Mouse (Mus musculus) adrenal gland, postnatal 10 days (tissue): Measurements from ENCODE around the gene Gltpd2. TPM values are rescaled to one million over a fixed set of nuclear protein-coding genes. Genes with fewer than 3 reads are reported as not detected.
A peak's percentile ranks its signal among the peaks of the same experiment; 100 is the strongest.

Experiments
- DNase-seq: peaks from one replicate; pipeline ENCODE4 v3.0.0; 2021; ENCODE audit warnings: mixed read lengths
- total RNA-seq, 2 experiments: library from RNA; stranded (reverse); gene quantifications; 2 replicates each; pipeline ENCODE4 v1.2.3; 2021

Gltpd2 gene
- total RNA-seq, 2 experiments from 2014 or later, result 4.9 to 9.8 TPM

- peak; percentile 37 for DNase-seq
Measured at GRCm38 (mm10) chr11:70563470-70564275, 44.7 kb downstream of the Gltpd2 start.

- DNase-seq, result no peak
Measured at GRCm38 (mm10) chr11:70564276-70564873, 45.4 kb downstream of the Gltpd2 start.

DNA sequence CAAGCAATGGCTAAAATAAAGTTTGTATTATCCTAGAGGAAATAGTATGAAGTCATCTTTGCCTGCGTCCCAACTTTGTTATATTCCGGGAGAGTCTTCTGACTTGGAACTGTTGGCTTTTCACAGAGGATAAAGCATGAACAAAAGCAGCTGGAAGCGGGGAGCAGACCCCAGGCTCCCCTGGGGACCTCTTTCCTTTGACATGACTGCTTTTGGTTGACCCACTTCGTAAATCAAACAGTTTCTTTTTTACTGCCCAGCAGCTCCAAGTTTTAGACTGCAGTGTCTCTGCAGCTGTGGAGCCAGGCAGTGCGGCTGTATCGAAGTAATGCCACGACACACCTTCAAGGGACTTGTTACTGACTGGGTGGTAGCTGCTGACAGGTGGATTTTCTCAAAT, 47.6 kb downstream of the Gltpd2 start:
- no peak for DNase-seq

Other genes starting within 250 kb of the Gltpd2 start
- gene Alox12e, start 196.6 kb upstream of the Gltpd2 start, total RNA-seq, result not detected
- 1 to 10 TPM; 2.0 to 2.5 TPM for gene Alox15, start 167.2 kb upstream of the Gltpd2 start, total RNA-seq
- gene Pelp1, start 109.2 kb upstream of the Gltpd2 start, total RNA-seq, result 10 to 100 TPM; 23.2 to 24.6 TPM
- 10 to 100 TPM; 21.7 to 26.0 TPM for gene Arrb2, start 86.6 kb upstream of the Gltpd2 start, total RNA-seq
- gene Med11, start 67.3 kb upstream of the Gltpd2 start, total RNA-seq, result 10 to 100 TPM; 16.1 to 18.5 TPM
- gene Zmynd15, start 59.8 kb upstream of the Gltpd2 start, total RNA-seq, result 1 to 10 TPM in 1 of 2 experiments, under 1 TPM in 1; 0.93 to 1.8 TPM
- 1 to 10 TPM; 4.2 to 5.8 TPM for gene Cxcl16, start 59.2 kb upstream of the Gltpd2 start, total RNA-seq
- under 1 TPM; 0.55 to 0.84 TPM for gene Tm4sf5, start 14.0 kb upstream of the Gltpd2 start, total RNA-seq
- under 1 TPM; 0.42 to 0.48 TPM for gene Vmo1, start 4.6 kb upstream of the Gltpd2 start, total RNA-seq
- 100 to 1,000 TPM; 276 to 295 TPM for gene Psmb6, start 6.2 kb downstream of the Gltpd2 start, total RNA-seq
- not detected for gene Gm40193, start 13.7 kb downstream of the Gltpd2 start, total RNA-seq
- 10 to 100 TPM in 1 of 2 experiments, 1 to 10 TPM in 1; 9.7 to 13.6 TPM for gene Pld2, start 20.9 kb downstream of the Gltpd2 start, total RNA-seq
- gene Mink1, start 43.7 kb downstream of the Gltpd2 start, total RNA-seq, result 10 to 100 TPM; 49.0 to 55.8 TPM
- gene 4930544D05Rik, start 96.7 kb downstream of the Gltpd2 start, total RNA-seq, result not detected
- gene Chrne, start 100.0 kb downstream of the Gltpd2 start, total RNA-seq, result 1 to 10 TPM in 1 of 2 experiments, not detected in 1; 1.6 TPM
- under 1 TPM; 0.30 TPM for gene Gp1ba, start 119.9 kb downstream of the Gltpd2 start, total RNA-seq
- gene Rnf167, start 128.0 kb downstream of the Gltpd2 start, total RNA-seq, result 10 to 100 TPM; 73.9 to 86.6 TPM
- gene Slc25a11, start 128.3 kb downstream of the Gltpd2 start, total RNA-seq, result 100 to 1,000 TPM; 180 to 220 TPM
- 100 to 1,000 TPM; 677 to 708 TPM for gene Pfn1, start 135.4 kb downstream of the Gltpd2 start, total RNA-seq
- gene Eno3, start 138.0 kb downstream of the Gltpd2 start, total RNA-seq, result 100 to 1,000 TPM in 1 of 2 experiments, 10 to 100 TPM in 1; 89.5 to 224 TPM
- 10 to 100 TPM; 66.5 to 72.6 TPM for gene Spag7, start 150.2 kb downstream of the Gltpd2 start, total RNA-seq
- gene Camta2, start 168.9 kb downstream of the Gltpd2 start, total RNA-seq, result 10 to 100 TPM; 34.3 to 43.8 TPM
- 10 to 100 TPM; 13.8 to 18.9 TPM for gene Inca1, start 181.0 kb downstream of the Gltpd2 start, total RNA-seq
- gene Kif1c, start 181.4 kb downstream of the Gltpd2 start, total RNA-seq, result 100 to 1,000 TPM; 156 to 176 TPM
- 10 to 100 TPM in 1 of 2 experiments, 1 to 10 TPM in 1; 6.7 to 10.3 TPM for gene Zfp3, start 245.0 kb downstream of the Gltpd2 start, total RNA-seq